Comparison of ENCODE assay signal across 17 mouse cellular contexts in genomic region chr7:72297013-72297412, GRCm38 (mm10).
"Had no signal": no experiment of that assay in that cellular context is flagged by ENCODE, and none has a peak within 500 bp of the region (broad histone marks: within the 10 kb centered on the region; RNA-seq: fewer than 3 reads in every experiment).

No protein-coding gene starts in this region.

- H3K4me2 ChIP-seq: liver, embryonic 12.5 days; lung, embryonic 14.5 days; midbrain, embryonic 13.5 days; midbrain, embryonic 15.5 days; neural tube, embryonic 12.5 days; stomach, embryonic 15.5 days had no signal

- H3K9ac ChIP-seq: liver, embryonic 12.5 days; liver, embryonic 14.5 days; lung, embryonic 14.5 days; midbrain, embryonic 13.5 days; midbrain, embryonic 15.5 days; neural tube, embryonic 12.5 days; stomach, embryonic 15.5 days had no signal

- ATAC-seq: liver, embryonic 12.5 days; midbrain, embryonic 13.5 days; midbrain, embryonic 15.5 days had no signal

- H3K9me3 ChIP-seq: liver, embryonic 12.5 days; midbrain, embryonic 10.5 days; midbrain, embryonic 13.5 days; midbrain, embryonic 15.5 days; neural tube, embryonic 12.5 days; stomach, embryonic 15.5 days had no signal

- H3K4me3 ChIP-seq: liver, embryonic 12.5 days; midbrain, embryonic 10.5 days; midbrain, embryonic 13.5 days; midbrain, embryonic 15.5 days; neural tube, embryonic 12.5 days; stomach, embryonic 15.5 days had no signal

- H3K27ac ChIP-seq: liver, embryonic 12.5 days; liver, embryonic 14.5 days; macrophage; midbrain, embryonic 10.5 days; midbrain, embryonic 13.5 days; midbrain, embryonic 15.5 days; neural tube, embryonic 12.5 days; stomach, embryonic 15.5 days; stomach, postnatal 0 days had no signal

- H3K4me1 ChIP-seq: liver, embryonic 12.5 days; midbrain, embryonic 10.5 days; midbrain, embryonic 13.5 days; midbrain, embryonic 15.5 days; neural tube, embryonic 12.5 days; stomach, embryonic 15.5 days had no signal

- DNase-seq: lung, adult 18-20 months; lung, embryonic 14.5 days; lung, postnatal 14 days; lung, postnatal 36 days; right cerebral cortex, postnatal 14 days; thymus, adult 2 months; thymus, postnatal 25 days; thymus, postnatal 4 days had no signal

- H3K36me3 ChIP-seq: liver, embryonic 12.5 days; midbrain, embryonic 10.5 days; midbrain, embryonic 13.5 days; midbrain, embryonic 15.5 days; neural tube, embryonic 12.5 days; stomach, embryonic 15.5 days had no signal

- H3K27me3 ChIP-seq: liver, embryonic 12.5 days; midbrain, embryonic 13.5 days; midbrain, embryonic 15.5 days; neural tube, embryonic 12.5 days; stomach, embryonic 15.5 days had no signal
